Mouse (Mus musculus) gastrocnemius, adult 2 months (tissue): ENCODE data around the gene Rest. TPM values are rescaled to one million over a fixed set of nuclear protein-coding genes. Genes with fewer than 3 reads are reported as not detected.

Source experiments
- DNase-seq: peaks from one replicate; pipeline ENCODE4 v3.0.0; 2022
- H3K27ac ChIP-seq: fragments of 200-600 bp; 2 replicates; pipeline ENCODE4 v1.8.1; 2022; ENCODE audit warnings: mild to moderate bottlenecking
- H3K4me3 ChIP-seq: fragments of 200-600 bp; 2 replicates; pipeline ENCODE4 v1.8.1; 2022; ENCODE audit warnings: mild to moderate bottlenecking, moderate library complexity
- CTCF ChIP-seq: fragments of 200-600 bp; IDR thresholded peaks from 2 replicates; pipeline ENCODE4 v1.8.1; 2022; ENCODE audit warnings: antibody characterized with exemption, mild to moderate bottlenecking, moderate library complexity
- intact Hi-C: fragments of 180-260 bp; cut with DNase I; formaldehyde crosslinking; loops from one replicate; pipeline ENCODE4 v1.15.1; 2025
- total RNA-seq, 2 experiments: library from RNA; stranded (reverse); gene quantifications; 2 replicates each; pipeline ENCODE4 v1.2.3; 2021

Gene Rest
- total RNA-seq, 2 experiments from 2014 or later, result 7.8 to 9.2 TPM

GRCm38 (mm10) chr5:77250083-77250482 is 15.2 kb upstream of the Rest start:
- Histone ChIP-seq H3K4me3 (no peak overlapping the region), H3K27ac (no peak overlapping the region)
- intact Hi-C loops, result no loop called here
- no peak for TF ChIP-seq CTCF
- DNase-seq, result no peak

GRCm38 (mm10) chr5:77251656-77252055 is 13.6 kb upstream of the Rest start:
- H3K27ac ChIP-seq, result no peak overlapping the region
- no peak for DNase-seq
- no peak for TF ChIP-seq CTCF
- H3K4me3 ChIP-seq, result no peak overlapping the region
- intact Hi-C loops, result no loop called here

GRCm38 (mm10) chr5:77252115-77252827 is 13.0 kb upstream of the Rest start:
- H3K27ac ChIP-seq, result no peak overlapping the region
- no peak for TF ChIP-seq CTCF
- intact Hi-C loops, result no loop called here
- no peak overlapping the region for H3K4me3 ChIP-seq
- no peak for DNase-seq

GRCm38 (mm10) chr5:77253154-77253553 is 12.1 kb upstream of the Rest start:
- Histone ChIP-seq H3K27ac (no peak overlapping the region), H3K4me3 (no peak overlapping the region)
- DNase-seq, result no peak
- TF ChIP-seq CTCF, result no peak
- intact Hi-C loops, result no loop called here

- TF ChIP-seq CTCF, result no peak
- intact Hi-C loops, result no loop called here
- no peak overlapping the region for H3K27ac ChIP-seq
- DNase-seq, result no peak
- no peak overlapping the region for H3K4me3 ChIP-seq
Observed at GRCm38 (mm10) chr5:77254402-77254801, 10.9 kb upstream of the Rest start.

- intact Hi-C loops, result no loop called here
- TF ChIP-seq CTCF, result no peak
- no peak overlapping the region for H3K27ac ChIP-seq
- H3K4me3 ChIP-seq, result no peak overlapping the region
- no peak for DNase-seq
Observed at GRCm38 (mm10) chr5:77257603-77258002, 7.7 kb upstream of the Rest start.

GRCm38 (mm10) chr5:77259315-77259714 is 6.0 kb upstream of the Rest start:
- Histone ChIP-seq H3K27ac (no peak overlapping the region), H3K4me3 (no peak overlapping the region)
- no peak for DNase-seq
- TF ChIP-seq CTCF, result no peak
- intact Hi-C loops, result no loop called here

GRCm38 (mm10) chr5:77260141-77260540 is 5.2 kb upstream of the Rest start:
- DNase-seq, result no peak
- H3K27ac ChIP-seq, result peak overlapping the region; percentile 31; the same call in 1 of the 2 replicates
- no peak overlapping the region for H3K4me3 ChIP-seq
- no peak for TF ChIP-seq CTCF
- intact Hi-C loops, result no loop called here

- Histone ChIP-seq H3K4me3 (no peak overlapping the region), H3K27ac (no peak overlapping the region)
- intact Hi-C loops, result no loop called here
- TF ChIP-seq CTCF, result no peak
- DNase-seq, result no peak
Observed at GRCm38 (mm10) chr5:77261137-77261536, 4.2 kb upstream of the Rest start.

GRCm38 (mm10) chr5:77262105-77262504 is 3.2 kb upstream of the Rest start:
- no peak for TF ChIP-seq CTCF
- intact Hi-C loops, result no loop called here
- H3K27ac ChIP-seq, result no peak overlapping the region
- no peak for DNase-seq
- H3K4me3 ChIP-seq, result no peak overlapping the region

GRCm38 (mm10) chr5:77265671-77266065 is 377 bp downstream of the Rest start:
- peak overlapping the region; percentile 90 for H3K27ac ChIP-seq
- TF ChIP-seq CTCF, result no peak
- intact Hi-C loops, result loop anchor here (5.0 kb wide), 1 partner anchor 42 kb away; no protein-coding TSS in a partner anchor
- H3K4me3 ChIP-seq, result peak overlapping the region; percentile 96
- peak; percentile 84 for DNase-seq

- TF ChIP-seq CTCF, result no peak
- peak overlapping the region; percentile 96 for H3K4me3 ChIP-seq
- DNase-seq, result peak; percentile 72
- intact Hi-C loops, result loop anchor here (5.0 kb wide), 1 partner anchor 41 kb away; no protein-coding TSS in a partner anchor
- peak overlapping the region; percentile 90 for H3K27ac ChIP-seq
Observed at GRCm38 (mm10) chr5:77266066-77266885, 985 bp downstream of the Rest start.

GRCm38 (mm10) chr5:77266886-77267401 is 1.7 kb downstream of the Rest start:
- Histone ChIP-seq H3K27ac (peak overlapping the region; percentile 90), H3K4me3 (peak overlapping the region; percentile 96)
- intact Hi-C loops, result loop anchor here (5.0 kb wide), 1 partner anchor 40 kb away; no protein-coding TSS in a partner anchor
- DNase-seq, result no peak
- no peak for TF ChIP-seq CTCF
